Mouse (Mus musculus): ENCODE data around the gene Ero1lb.

GRCm38 (mm10) chr13:12537971-12538370 is 27.7 kb upstream of the Ero1lb start:
- TF ChIP-seq POLR2A (IDR thresholded peaks at IDR 0.05; ENCODE audit: borderline replicate concordance, insufficient read depth, low read length) (no peak), CTCF (IDR thresholded peaks at IDR 0.05; ENCODE audit: borderline replicate concordance, insufficient read depth, low read depth, low read length) (no peak)

All from cerebellum, adult 2 months (tissue).